Mouse (Mus musculus): Measurements from ENCODE around the gene Ror1. TPM values are rescaled to one million over a fixed set of nuclear protein-coding genes. Genes with fewer than 3 reads are reported as not detected.

Ror1 gene
- polyA plus RNA-seq, 1 experiment = 0.06 TPM

DNA sequence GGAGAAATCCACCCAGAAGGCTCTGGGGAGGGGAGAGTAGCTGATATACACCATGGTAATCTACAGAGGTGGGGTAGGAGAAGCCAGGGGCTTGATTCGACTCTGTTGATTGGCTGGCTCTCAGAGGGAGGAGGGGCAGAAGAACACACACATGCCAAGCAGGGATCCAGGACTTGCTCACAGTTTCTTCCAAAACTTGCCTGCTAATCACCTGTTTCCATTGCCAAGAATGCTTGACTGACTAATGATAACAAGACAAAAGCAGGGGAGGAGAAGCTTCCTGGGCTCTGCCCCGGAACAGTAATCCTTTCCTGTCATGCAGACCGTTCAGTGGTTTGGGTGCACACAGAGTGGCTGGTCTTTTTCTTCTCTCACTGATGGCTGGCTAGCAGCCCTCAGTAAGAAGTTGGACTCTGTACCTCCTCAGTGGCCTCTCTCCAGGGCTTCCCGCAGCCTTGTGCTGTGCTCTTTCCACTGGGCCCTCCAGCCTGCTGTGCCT is 92.7 kb downstream of the Ror1 start:
- H3K27me3 ChIP-seq (ENCODE audit: control insufficient read depth, insufficient read depth, insufficient read length) = no peaks in the 10 kb centered on the region
- no peak for TF ChIP-seq E2F4 (IDR thresholded peaks at IDR 0.05; ENCODE audit: insufficient read depth)
- no peak for TF ChIP-seq TCF3 (IDR thresholded peaks at IDR 0.05; ENCODE audit: insufficient read length, low read depth)
- no peak for TF ChIP-seq MYOG (IDR thresholded peaks at IDR 0.05; ENCODE audit: control insufficient read depth in 1 of 3, insufficient read depth in 1 of 3, insufficient read length in 2 of 3, low read depth in 2 of 3)
- no peak for TF ChIP-seq SRF (IDR thresholded peaks at IDR 0.05; ENCODE audit: control insufficient read depth, insufficient read length, low read depth)
- no peak for TF ChIP-seq USF1 (IDR thresholded peaks at IDR 0.05; ENCODE audit: low read depth)
- no peak for TF ChIP-seq REST (IDR thresholded peaks at IDR 0.05; ENCODE audit: insufficient read depth, insufficient read length)
- H3K4me2 ChIP-seq (ENCODE audit: low read depth) = no peak overlapping the region
- no peak overlapping the region for H3K4me3 ChIP-seq
- H3K36me3 ChIP-seq (ENCODE audit: control insufficient read depth, insufficient read depth) = no peaks in the 10 kb centered on the region
- H3ac ChIP-seq (ENCODE audit: control insufficient read depth, insufficient read length) = no peak overlapping the region
- H3K79me2 ChIP-seq (ENCODE audit: control insufficient read depth, insufficient read depth) = no peaks in the 10 kb centered on the region

DNA sequence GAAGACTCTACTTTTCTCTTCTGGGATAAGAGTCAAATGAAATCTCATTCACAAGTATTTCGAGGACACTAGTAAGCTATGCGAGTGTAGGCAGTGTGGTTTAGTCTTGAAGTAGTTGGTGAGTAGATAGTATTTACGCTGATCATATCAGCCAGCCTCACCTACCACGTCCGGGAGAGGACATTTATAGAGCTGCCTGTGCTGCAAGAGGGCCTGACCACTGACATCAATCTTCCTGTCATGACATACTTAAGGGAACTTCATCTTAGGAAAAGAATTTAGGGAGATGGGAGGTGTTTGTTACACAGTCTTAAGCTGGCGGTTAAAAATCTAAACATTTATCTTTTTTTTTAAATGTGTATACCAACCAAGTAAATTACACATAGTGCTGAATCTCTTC is 95.9 kb downstream of the Ror1 start:
- Histone ChIP-seq H3K27me3 (ENCODE audit: control insufficient read depth, insufficient read depth, insufficient read length) (no peaks in the 10 kb centered on the region), H3K79me2 (ENCODE audit: control insufficient read depth, insufficient read depth) (no peaks in the 10 kb centered on the region), H3K4me2 (ENCODE audit: low read depth) (no peak overlapping the region), H3K4me3 (no peak overlapping the region), H3ac (ENCODE audit: control insufficient read depth, insufficient read length) (no peak overlapping the region), H3K36me3 (ENCODE audit: control insufficient read depth, insufficient read depth) (no peaks in the 10 kb centered on the region)
- TF ChIP-seq REST (IDR thresholded peaks at IDR 0.05; ENCODE audit: insufficient read depth, insufficient read length) = no peak
- no peak for TF ChIP-seq TCF3 (IDR thresholded peaks at IDR 0.05; ENCODE audit: insufficient read length, low read depth)
- no peak for TF ChIP-seq MYOD1 (IDR thresholded peaks at IDR 0.05; ENCODE audit: control insufficient read depth in 1 of 3, insufficient read length in 2 of 3, low read depth in 2 of 3)
- TF ChIP-seq USF1 (IDR thresholded peaks at IDR 0.05; ENCODE audit: low read depth) = no peak
- no peak for TF ChIP-seq POLR2A (IDR thresholded peaks at IDR 0.05; ENCODE audit: insufficient read length, low read depth)
- TF ChIP-seq TCF12 (IDR thresholded peaks at IDR 0.05; ENCODE audit: insufficient read depth, poor library complexity, severe bottlenecking) = no peak
- no peak for TF ChIP-seq MAX (IDR thresholded peaks at IDR 0.05; ENCODE audit: low read depth)
- TF ChIP-seq MYOG (IDR thresholded peaks at IDR 0.05; ENCODE audit: control insufficient read depth in 1 of 3, insufficient read depth in 1 of 3, insufficient read length in 2 of 3, low read depth in 2 of 3) = no peak
- no peak for TF ChIP-seq CEBPB (IDR thresholded peaks at IDR 0.05; ENCODE audit: insufficient read depth, poor library complexity, severe bottlenecking)
- TF ChIP-seq SRF (IDR thresholded peaks at IDR 0.05; ENCODE audit: control insufficient read depth, insufficient read length, low read depth) = no peak
- no peak for TF ChIP-seq E2F4 (IDR thresholded peaks at IDR 0.05; ENCODE audit: insufficient read depth)
- no peak for TF ChIP-seq POLR2AphosphoS2 (IDR thresholded peaks at IDR 0.05; ENCODE audit: insufficient read length, low read depth)

DNA sequence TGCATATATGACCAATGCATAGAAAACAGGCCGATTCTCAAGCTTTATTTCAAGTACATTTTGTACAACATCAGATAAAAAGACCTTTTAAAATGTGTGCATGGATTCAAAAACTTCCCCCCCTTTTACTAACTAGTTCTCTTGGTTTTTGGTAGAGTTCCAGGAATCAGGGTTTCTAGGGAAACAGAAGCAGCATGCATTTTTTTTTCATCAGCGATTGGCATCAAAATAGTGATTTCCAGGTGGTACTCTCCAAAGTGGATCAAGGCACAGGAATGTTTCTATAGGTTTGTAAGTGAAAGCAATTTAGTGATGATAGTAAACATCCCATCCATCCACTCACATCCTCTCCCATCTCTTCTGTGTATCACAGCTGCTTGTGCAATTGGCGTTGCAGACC is 98.5 kb downstream of the Ror1 start:
- Histone ChIP-seq H3K79me2 (ENCODE audit: control insufficient read depth, insufficient read depth) (no peaks in the 10 kb centered on the region), H3ac (ENCODE audit: control insufficient read depth, insufficient read length) (no peak overlapping the region), H3K4me2 (ENCODE audit: low read depth) (no peak overlapping the region), H3K27me3 (ENCODE audit: control insufficient read depth, insufficient read depth, insufficient read length) (no peaks in the 10 kb centered on the region), H3K36me3 (ENCODE audit: control insufficient read depth, insufficient read depth) (no peaks in the 10 kb centered on the region), H3K4me3 (no peak overlapping the region)
- TF ChIP-seq MYOG (IDR thresholded peaks at IDR 0.05; ENCODE audit: control insufficient read depth in 1 of 3, insufficient read depth in 1 of 3, insufficient read length in 2 of 3, low read depth in 2 of 3) (no peak), E2F4 (IDR thresholded peaks at IDR 0.05; ENCODE audit: insufficient read depth) (no peak), TCF3 (IDR thresholded peaks at IDR 0.05; ENCODE audit: insufficient read length, low read depth) (no peak), MYOD1 (IDR thresholded peaks at IDR 0.05; ENCODE audit: control insufficient read depth in 1 of 3, insufficient read length in 2 of 3, low read depth in 2 of 3) (no peak), POLR2AphosphoS2 (IDR thresholded peaks at IDR 0.05; ENCODE audit: insufficient read length, low read depth) (no peak), POLR2A (IDR thresholded peaks at IDR 0.05; ENCODE audit: insufficient read length, low read depth) (no peak), TCF12 (IDR thresholded peaks at IDR 0.05; ENCODE audit: insufficient read depth, poor library complexity, severe bottlenecking) (no peak)

DNA sequence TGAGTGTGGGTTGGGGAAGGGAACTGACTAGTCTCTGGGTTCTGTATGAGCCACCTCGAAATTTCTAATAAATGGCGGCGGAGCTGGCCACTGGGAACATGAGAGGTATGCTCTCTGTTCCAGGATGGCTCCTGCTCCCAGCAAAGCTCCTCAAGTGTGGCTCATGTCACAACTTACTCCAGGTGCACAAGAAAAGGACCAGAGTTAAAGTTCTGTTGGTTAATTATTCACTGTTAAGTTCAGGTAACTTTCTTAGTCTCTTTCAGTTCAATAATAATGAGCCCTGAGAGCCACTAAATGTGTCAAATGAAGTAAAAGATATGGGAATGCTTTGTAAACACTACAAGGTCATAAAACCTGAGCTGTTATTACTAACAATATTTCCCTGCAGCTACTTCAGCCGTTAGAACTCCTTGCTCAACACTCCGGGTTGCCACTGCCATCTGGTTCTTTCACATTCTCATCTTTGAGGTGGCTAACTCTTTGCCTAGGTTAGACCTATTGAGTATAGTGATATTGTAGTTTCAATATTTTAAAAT is 100.7 kb downstream of the Ror1 start:
- Histone ChIP-seq H3K79me2 (ENCODE audit: control insufficient read depth, insufficient read depth) (no peaks in the 10 kb centered on the region), H3K36me3 (ENCODE audit: control insufficient read depth, insufficient read depth) (no peaks in the 10 kb centered on the region), H3ac (ENCODE audit: control insufficient read depth, insufficient read length) (no peak overlapping the region), H3K4me2 (ENCODE audit: low read depth) (no peak overlapping the region), H3K27me3 (ENCODE audit: control insufficient read depth, insufficient read depth, insufficient read length) (no peaks in the 10 kb centered on the region), H3K4me3 (no peak overlapping the region)
- TF ChIP-seq MYOG (IDR thresholded peaks at IDR 0.05; ENCODE audit: control insufficient read depth in 1 of 3, insufficient read depth in 1 of 3, insufficient read length in 2 of 3, low read depth in 2 of 3) (no peak), E2F4 (IDR thresholded peaks at IDR 0.05; ENCODE audit: insufficient read depth) (no peak), MAX (IDR thresholded peaks at IDR 0.05; ENCODE audit: low read depth) (no peak), SRF (IDR thresholded peaks at IDR 0.05; ENCODE audit: control insufficient read depth, insufficient read length, low read depth) (no peak), CEBPB (IDR thresholded peaks at IDR 0.05; ENCODE audit: insufficient read depth, poor library complexity, severe bottlenecking) (no peak), POLR2A (IDR thresholded peaks at IDR 0.05; ENCODE audit: insufficient read length, low read depth) (no peak), USF1 (IDR thresholded peaks at IDR 0.05; ENCODE audit: low read depth) (no peak)

- Histone ChIP-seq H3K36me3 (ENCODE audit: control insufficient read depth, insufficient read depth) (no peaks in the 10 kb centered on the region), H3K27me3 (ENCODE audit: control insufficient read depth, insufficient read depth, insufficient read length) (no peaks in the 10 kb centered on the region), H3K79me2 (ENCODE audit: control insufficient read depth, insufficient read depth) (no peaks in the 10 kb centered on the region), H3K4me3 (no peak overlapping the region), H3K4me2 (ENCODE audit: low read depth) (no peak overlapping the region), H3ac (ENCODE audit: control insufficient read depth, insufficient read length) (no peak overlapping the region)
- no peak for TF ChIP-seq TCF12 (IDR thresholded peaks at IDR 0.05; ENCODE audit: insufficient read depth, poor library complexity, severe bottlenecking)
- TF ChIP-seq POLR2AphosphoS2 (IDR thresholded peaks at IDR 0.05; ENCODE audit: insufficient read length, low read depth) = no peak
- TF ChIP-seq TCF3 (IDR thresholded peaks at IDR 0.05; ENCODE audit: insufficient read length, low read depth) = no peak
- no peak for TF ChIP-seq MYOG (IDR thresholded peaks at IDR 0.05; ENCODE audit: control insufficient read depth in 1 of 3, insufficient read depth in 1 of 3, insufficient read length in 2 of 3, low read depth in 2 of 3)
- no peak for TF ChIP-seq POLR2A (IDR thresholded peaks at IDR 0.05; ENCODE audit: insufficient read length, low read depth)
- no peak for TF ChIP-seq SRF (IDR thresholded peaks at IDR 0.05; ENCODE audit: control insufficient read depth, insufficient read length, low read depth)
- no peak for TF ChIP-seq CEBPB (IDR thresholded peaks at IDR 0.05; ENCODE audit: insufficient read depth, poor library complexity, severe bottlenecking)
- no peak for TF ChIP-seq REST (IDR thresholded peaks at IDR 0.05; ENCODE audit: insufficient read depth, insufficient read length)
- TF ChIP-seq E2F4 (IDR thresholded peaks at IDR 0.05; ENCODE audit: insufficient read depth) = no peak
- TF ChIP-seq USF1 (IDR thresholded peaks at IDR 0.05; ENCODE audit: low read depth) = no peak
- TF ChIP-seq MYOD1 (IDR thresholded peaks at IDR 0.05; ENCODE audit: control insufficient read depth in 1 of 3, insufficient read length in 2 of 3, low read depth in 2 of 3) = no peak
- no peak for TF ChIP-seq MAX (IDR thresholded peaks at IDR 0.05; ENCODE audit: low read depth)
Observed at GRCm38 (mm10) chr4:100198275-100198674, 102.7 kb downstream of the Ror1 start.
